Mouse (Mus musculus): ENCODE data around the gene Coq8a.

- no peak for TF ChIP-seq EP300 (IDR thresholded peaks at IDR 0.05; ENCODE audit: low read depth)
- TF ChIP-seq CTCF (IDR thresholded peaks at IDR 0.05; ENCODE audit: low read depth), result peak; percentile 16; the same call in 1 of the 2 replicates
These were observed 17.5 kb downstream of the Coq8a start for GRCm38 (mm10) chr1:180181966-180182319.
